8 mouse cellular contexts compared by ENCODE assay signal in the genomic region with DNA sequence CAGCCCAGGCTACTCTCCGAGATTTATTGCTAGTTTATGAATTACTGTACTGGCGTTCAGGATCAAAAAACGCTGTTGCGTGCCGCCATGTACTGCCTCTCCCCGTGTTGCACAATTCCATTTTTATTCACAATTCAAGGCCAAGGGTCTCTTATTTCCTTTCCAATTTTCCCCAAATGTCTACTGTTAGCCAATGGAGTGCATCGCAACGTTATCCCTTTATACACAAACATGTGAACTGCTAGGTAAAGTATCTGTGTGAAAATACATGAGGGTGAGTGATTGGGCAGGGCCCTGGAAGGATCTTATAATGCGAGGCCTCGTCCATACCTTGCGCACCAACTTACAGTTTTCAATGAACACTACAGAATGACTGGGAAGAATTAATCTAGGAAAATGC. TPM values are rescaled to one million over a fixed set of nuclear protein-coding genes. Genes with fewer than 3 reads are reported as not detected.
DNase-seq lines count a peak whose midpoint lies in the region; ATAC-seq and TF ChIP-seq lines count a peak whose summit lies in the region.

No protein-coding gene starts in this region.

- peaks cover 4% of the 10 kb centered on the region for H3K4me1 ChIP-seq in heart, embryonic 10.5 days
- peaks cover 17% of the 10 kb centered on the region for H3K4me1 ChIP-seq in G1E (ENCODE audit: insufficient read depth, low read depth, low read length)
- H3K4me1 ChIP-seq in forebrain, embryonic 16.5 days (replicated peaks; ENCODE audit: control insufficient read depth, insufficient read depth, low read length) = peaks cover 8% of the 10 kb centered on the region
- peaks cover 30% of the 10 kb centered on the region for H3K4me1 ChIP-seq in liver, embryonic 12.5 days
- no peaks in the 10 kb centered on the region for H3K4me1 ChIP-seq in stomach, postnatal 0 days (replicated peaks; ENCODE audit: control insufficient read depth, insufficient read depth)

- H3K9ac ChIP-seq in forebrain, embryonic 16.5 days (replicated peaks; ENCODE audit: low read depth, low read length) = peak overlapping the region; percentile 93
- peak overlapping the region; percentile 92 for H3K9ac ChIP-seq in liver, embryonic 12.5 days
- peak overlapping the region; percentile 95; the same call in 1 of the 2 replicates for H3K9ac ChIP-seq in stomach, postnatal 0 days (ENCODE audit: low read length)

- H3K27me3 ChIP-seq in heart, embryonic 10.5 days (ENCODE audit: insufficient read depth, poor library complexity, severe bottlenecking) = no peaks in the 10 kb centered on the region
- peaks cover 9% of the 10 kb centered on the region for H3K27me3 ChIP-seq in G1E (ENCODE audit: insufficient read depth, low read length)
- H3K27me3 ChIP-seq in forebrain, embryonic 16.5 days (replicated peaks; ENCODE audit: control insufficient read depth, insufficient read depth, low read length) = no peaks in the 10 kb centered on the region
- no peaks in the 10 kb centered on the region for H3K27me3 ChIP-seq in liver, embryonic 12.5 days (replicated peaks)
- no peaks in the 10 kb centered on the region for H3K27me3 ChIP-seq in stomach, postnatal 0 days (ENCODE audit: control insufficient read depth, insufficient read depth, low read length)

- no peak for TF ChIP-seq CTCF in G1E (IDR thresholded peaks at IDR 0.05; ENCODE audit: low read depth, low read length)
- TF ChIP-seq CTCF in stomach, postnatal 0 days (IDR thresholded peaks at IDR 0.05; ENCODE audit: low read depth) = no peak

- H3K9me3 ChIP-seq in heart, embryonic 10.5 days = no peaks in the 10 kb centered on the region
- H3K9me3 ChIP-seq in G1E (replicated peaks) = no peaks in the 10 kb centered on the region
- H3K9me3 ChIP-seq in forebrain, embryonic 16.5 days (ENCODE audit: control insufficient read depth, low read length) = no peaks in the 10 kb centered on the region
- no peaks in the 10 kb centered on the region for H3K9me3 ChIP-seq in liver, embryonic 12.5 days (replicated peaks)
- H3K9me3 ChIP-seq in stomach, postnatal 0 days (ENCODE audit: control insufficient read depth, low read length) = no peaks in the 10 kb centered on the region

- peaks cover 31% of the 10 kb centered on the region for H3K36me3 ChIP-seq in heart, embryonic 10.5 days
- H3K36me3 ChIP-seq in G1E (replicated peaks) = peaks cover 29% of the 10 kb centered on the region
- H3K36me3 ChIP-seq in forebrain, embryonic 16.5 days (ENCODE audit: control insufficient read depth, insufficient read depth) = peaks cover 2% of the 10 kb centered on the region; the same call in 1 of the 2 replicates
- peaks cover 38% of the 10 kb centered on the region for H3K36me3 ChIP-seq in liver, embryonic 12.5 days
- H3K36me3 ChIP-seq in stomach, postnatal 0 days (ENCODE audit: control insufficient read depth, insufficient read depth, low read length) = no peaks in the 10 kb centered on the region

- H3K27ac ChIP-seq in heart, embryonic 10.5 days = peak overlapping the region; percentile 97
- H3K27ac ChIP-seq in forebrain, embryonic 16.5 days (ENCODE audit: low read length) = no peak overlapping the region
- peak overlapping the region; percentile 88 for H3K27ac ChIP-seq in liver, embryonic 12.5 days
- no peak overlapping the region; the same call in 1 of the 2 replicates for H3K27ac ChIP-seq in stomach, postnatal 0 days (replicated peaks)

- ATAC-seq in G1E (ENCODE audit: extremely low read depth, insufficient number of reproducible peaks, low FRiP score, poor library complexity, severe bottlenecking) = no peak
- ATAC-seq in forebrain, embryonic 16.5 days = 0 out of 2 replicates have a peak, but pooled peaks have one; percentile 14
- no peak for ATAC-seq in liver, embryonic 12.5 days
- ATAC-seq in stomach, postnatal 0 days (ENCODE audit: low FRiP score, low TSS enrichment) = no peak

- peak overlapping the region; percentile 74 for H3K4me2 ChIP-seq in forebrain, embryonic 16.5 days (ENCODE audit: low read length)
- peak overlapping the region; percentile 96 for H3K4me2 ChIP-seq in liver, embryonic 12.5 days
- H3K4me2 ChIP-seq in stomach, postnatal 0 days (replicated peaks; ENCODE audit: low read depth) = peak overlapping the region; percentile 84

- peak overlapping the region; percentile 93 for H3K4me3 ChIP-seq in heart, embryonic 10.5 days
- H3K4me3 ChIP-seq in G1E (ENCODE audit: low read depth, low read length) = peak overlapping the region; percentile 94
- H3K4me3 ChIP-seq in forebrain, embryonic 16.5 days (replicated peaks; ENCODE audit: low read length) = peak overlapping the region; percentile 95
- peak overlapping the region; percentile 86 for H3K4me3 ChIP-seq in liver, embryonic 12.5 days
- H3K4me3 ChIP-seq in stomach, postnatal 0 days (ENCODE audit: low read depth, low read length) = peak overlapping the region; percentile 87

- no peak for DNase-seq in heart, embryonic 10.5 days (ENCODE audit: low spot score)
- no peak for DNase-seq in heart, adult 8-10 months (ENCODE audit: low spot score)
- DNase-seq in G1E (ENCODE audit: low spot score) = no peak
- DNase-seq in stomach, postnatal 0 days (ENCODE audit: low spot score) = no peak
- DNase-seq in c-Kit-positive CD71-positive TER-119-positive erythroid progenitor cells, embryonic 14.5 days (ENCODE audit: low spot score) = no peak
- no peak for DNase-seq in left cerebral cortex, adult 8-10 months (ENCODE audit: low spot score in 2 of 2)

- no peak for TF ChIP-seq EP300 in stomach, postnatal 0 days (optimal IDR thresholded peaks at IDR 0.05)

- WGBS in heart, embryonic 10.5 days = 53% methylated on average over 11 of the region's 11 CpGs
- 40% methylated on average over 11 of the region's 11 CpGs for WGBS in forebrain, embryonic 16.5 days
- WGBS in liver, embryonic 12.5 days (ENCODE audit: insufficient replicate concordance) = 44% methylated on average over 11 of the region's 11 CpGs
- 14% methylated on average over 11 of the region's 11 CpGs for WGBS in stomach, postnatal 0 days

RNA-seq across cellular contexts. Expression of gene Sec61a2, which starts 0.9 kb away (rescaled TPM):
- polyA plus RNA-seq in heart, embryonic 10.5 days (2016; fragmentation: Nextera tagmentation; extraction: Ambion mirVana) = 62.6 and 74.4 TPM in 2 replicates
- total RNA-seq in heart, adult 8-10 months (2022) = 10 to 100 TPM; 11.9 to 14.3 (median 14.1) TPM
- total RNA-seq in G1E (2014; fragmentation: Nextera tagmentation) = 116 and 120 TPM in 2 replicates
- 36.4 and 46.5 TPM in 2 replicates for total RNA-seq in G1E (2017)
- 2.5 and 2.9 TPM in 2 replicates for polyA plus RNA-seq in G1E (2012)
- 94.8 and 112 TPM in 2 replicates for polyA plus RNA-seq in forebrain, embryonic 16.5 days (2015; fragmentation: Nextera tagmentation; extraction: Ambion mirVana)
- 22.8 and 24.2 TPM in 2 replicates for polyA plus RNA-seq in liver, embryonic 12.5 days (2016; fragmentation: Nextera tagmentation; extraction: Ambion mirVana)
- 19.6 and 21.8 TPM in 2 replicates for polyA plus RNA-seq in stomach, postnatal 0 days (2015; fragmentation: Nextera tagmentation; extraction: Ambion mirVana)
- total RNA-seq in left cerebral cortex, adult 8-10 months (2022) = 10 to 100 TPM; 78.9 to 85.8 (median 83.9) TPM

RNA-seq across cellular contexts. Expression of gene Gm13199, which starts 31.6 kb away (rescaled TPM):
- 1.1 and 1.4 TPM in 2 replicates for polyA plus RNA-seq in heart, embryonic 10.5 days (2016; fragmentation: Nextera tagmentation; extraction: Ambion mirVana)
- under 1 TPM in 1 of 4 experiments, not detected in 3; 0.50 TPM for total RNA-seq in heart, adult 8-10 months (2022)
- total RNA-seq in G1E (2014; fragmentation: Nextera tagmentation) (5.0 TPM in 1 of 2 replicates, not detected in the other), G1E (2017) (0.82 and 1.0 TPM in 2 replicates)
- 0.13 TPM in 1 of 2 replicates, not detected in the other for polyA plus RNA-seq in G1E (2012)
- polyA plus RNA-seq in forebrain, embryonic 16.5 days (2015; fragmentation: Nextera tagmentation; extraction: Ambion mirVana) = 1.4 and 1.9 TPM in 2 replicates
- polyA plus RNA-seq in liver, embryonic 12.5 days (2016; fragmentation: Nextera tagmentation; extraction: Ambion mirVana) = 0.94 and 1.8 TPM in 2 replicates
- 0.25 and 0.32 TPM in 2 replicates for polyA plus RNA-seq in stomach, postnatal 0 days (2015; fragmentation: Nextera tagmentation; extraction: Ambion mirVana)
- 1 to 10 TPM in 2 of 4 experiments, under 1 TPM in 2; 0.56 to 2.1 (median 1.1) TPM for total RNA-seq in left cerebral cortex, adult 8-10 months (2022)

RNA-seq across cellular contexts. Expression of gene Dhtkd1, which starts 48.3 kb away (rescaled TPM):
- polyA plus RNA-seq in heart, embryonic 10.5 days (2016; fragmentation: Nextera tagmentation; extraction: Ambion mirVana) = 3.4 and 4.2 TPM in 2 replicates
- total RNA-seq in heart, adult 8-10 months (2022) = 1 to 10 TPM; 3.7 to 9.4 (median 4.0) TPM
- not detected in 2 replicates for total RNA-seq in G1E (2014; fragmentation: Nextera tagmentation)
- 0.11 TPM in 1 of 2 replicates, not detected in the other for total RNA-seq in G1E (2017)
- 0.02 TPM in 1 of 2 replicates, not detected in the other for polyA plus RNA-seq in G1E (2012)
- polyA plus RNA-seq in forebrain, embryonic 16.5 days (2015; fragmentation: Nextera tagmentation; extraction: Ambion mirVana) = 4.8 and 7.6 TPM in 2 replicates
- 2.3 and 3.1 TPM in 2 replicates for polyA plus RNA-seq in liver, embryonic 12.5 days (2016; fragmentation: Nextera tagmentation; extraction: Ambion mirVana)
- polyA plus RNA-seq in stomach, postnatal 0 days (2015; fragmentation: Nextera tagmentation; extraction: Ambion mirVana) = 0.65 TPM in 2 replicates
- 10 to 100 TPM in 3 of 4 experiments, 1 to 10 TPM in 1; 8.4 to 14.5 (median 11.0) TPM for total RNA-seq in left cerebral cortex, adult 8-10 months (2022)

RNA-seq across cellular contexts. Expression of gene Cdc123, which starts 49.3 kb away (rescaled TPM):
- polyA plus RNA-seq in heart, embryonic 10.5 days (2016; fragmentation: Nextera tagmentation; extraction: Ambion mirVana) = 245 and 304 TPM in 2 replicates
- 10 to 100 TPM; 77.9 to 91.8 (median 85.9) TPM for total RNA-seq in heart, adult 8-10 months (2022)
- total RNA-seq in G1E (2014; fragmentation: Nextera tagmentation) = 136 and 171 TPM in 2 replicates
- 153 and 190 TPM in 2 replicates for total RNA-seq in G1E (2017)
- 97.6 and 102 TPM in 2 replicates for polyA plus RNA-seq in G1E (2012)
- polyA plus RNA-seq in forebrain, embryonic 16.5 days (2015; fragmentation: Nextera tagmentation; extraction: Ambion mirVana) = 294 and 308 TPM in 2 replicates
- 195 and 200 TPM in 2 replicates for polyA plus RNA-seq in liver, embryonic 12.5 days (2016; fragmentation: Nextera tagmentation; extraction: Ambion mirVana)
- polyA plus RNA-seq in stomach, postnatal 0 days (2015; fragmentation: Nextera tagmentation; extraction: Ambion mirVana) = 168 and 184 TPM in 2 replicates
- total RNA-seq in left cerebral cortex, adult 8-10 months (2022) = 100 to 1,000 TPM; 124 to 161 (median 146) TPM

RNA-seq across cellular contexts. Expression of gene Nudt5, which starts 49.5 kb away (rescaled TPM):
- polyA plus RNA-seq in heart, embryonic 10.5 days (2016; fragmentation: Nextera tagmentation; extraction: Ambion mirVana) = 92.1 and 98.3 TPM in 2 replicates
- total RNA-seq in heart, adult 8-10 months (2022) = 10 to 100 TPM; 10.5 to 13.6 (median 11.3) TPM
- total RNA-seq in G1E (2014; fragmentation: Nextera tagmentation) (72.1 and 118 TPM in 2 replicates), G1E (2017) (91.0 and 104 TPM in 2 replicates)
- 7.9 and 20.7 TPM in 2 replicates for polyA plus RNA-seq in G1E (2012)
- polyA plus RNA-seq in forebrain, embryonic 16.5 days (2015; fragmentation: Nextera tagmentation; extraction: Ambion mirVana) = 31.3 and 33.8 TPM in 2 replicates
- polyA plus RNA-seq in liver, embryonic 12.5 days (2016; fragmentation: Nextera tagmentation; extraction: Ambion mirVana) = 84.4 and 86.6 TPM in 2 replicates
- 27.2 and 29.1 TPM in 2 replicates for polyA plus RNA-seq in stomach, postnatal 0 days (2015; fragmentation: Nextera tagmentation; extraction: Ambion mirVana)
- total RNA-seq in left cerebral cortex, adult 8-10 months (2022) = 10 to 100 TPM; 17.8 to 21.9 (median 19.9) TPM

Comparison
In these comparisons a context has a peak if more than half of its experiments do, and no peak if none do; other contexts are left out.
1. H3K27ac ChIP-seq: peak in heart, embryonic 10.5 days (single experiment) and liver, embryonic 12.5 days (single experiment); none in forebrain, embryonic 16.5 days (single experiment) and stomach, postnatal 0 days (single experiment).
2. Peak in every context shown above with its lines, with median percentiles within 50 percentile points of each other: H3K4me3 ChIP-seq, H3K4me2 ChIP-seq and H3K9ac ChIP-seq.